Mouse (Mus musculus): ENCODE measurements around the gene Flrt3. TPM values are rescaled to one million over a fixed set of nuclear protein-coding genes. Genes with fewer than 3 reads are reported as not detected.

Flrt3 gene
- total and polyA plus RNA-seq, 3 experiments = not detected

DNA sequence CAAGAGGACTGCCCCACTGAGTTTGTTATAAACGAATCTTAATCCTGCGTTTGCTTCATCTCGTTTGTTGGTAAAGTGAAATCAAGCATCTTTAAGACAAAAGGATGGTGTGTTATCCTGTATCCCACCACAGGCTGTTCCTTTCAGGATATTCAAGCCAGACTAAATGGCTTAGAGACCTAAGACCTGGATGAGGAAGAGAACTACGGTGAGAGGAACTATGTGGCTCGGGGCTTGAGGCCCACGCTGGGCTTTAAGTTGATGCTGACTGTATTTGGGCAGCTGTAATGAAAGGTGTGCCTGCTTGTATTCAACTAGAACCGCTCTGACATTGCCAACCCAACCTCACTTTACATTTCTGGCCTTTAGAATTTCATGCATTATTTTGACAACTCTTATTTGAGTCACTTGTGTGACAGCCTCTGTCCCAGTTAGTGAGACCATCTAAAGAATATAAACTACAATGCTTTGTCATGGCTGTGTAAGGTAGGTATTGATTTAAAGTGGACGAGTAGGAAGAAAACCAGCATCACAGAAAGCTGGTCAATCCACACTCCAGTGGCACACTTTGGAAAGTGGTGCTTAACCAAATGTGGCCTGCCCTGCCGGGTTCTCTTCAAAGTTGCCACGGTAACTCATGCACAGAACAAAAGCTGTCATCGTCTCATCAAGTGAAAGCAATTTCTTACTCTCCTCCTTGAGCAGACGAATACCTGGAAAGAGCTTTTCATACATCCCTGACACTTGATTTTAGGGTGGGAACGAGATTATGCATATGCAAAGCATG, 3.8 kb downstream of the Flrt3 start:
- DNase-seq (ENCODE audit: extremely low read depth) = no peak
- dilution Hi-C loops (cut with MboI; ENCODE audit: extremely low pct_ligation_motif_present, extremely low pct_unique_long_range_greater_than_20kb, low sequenced_read_pairs) = no loop called here
- in situ Hi-C loops (cut with MboI; ENCODE audit: low pct_ligation_motif_present, low pct_unique_long_range_greater_than_20kb, low sequenced_read_pairs) = no loop called here

DNA sequence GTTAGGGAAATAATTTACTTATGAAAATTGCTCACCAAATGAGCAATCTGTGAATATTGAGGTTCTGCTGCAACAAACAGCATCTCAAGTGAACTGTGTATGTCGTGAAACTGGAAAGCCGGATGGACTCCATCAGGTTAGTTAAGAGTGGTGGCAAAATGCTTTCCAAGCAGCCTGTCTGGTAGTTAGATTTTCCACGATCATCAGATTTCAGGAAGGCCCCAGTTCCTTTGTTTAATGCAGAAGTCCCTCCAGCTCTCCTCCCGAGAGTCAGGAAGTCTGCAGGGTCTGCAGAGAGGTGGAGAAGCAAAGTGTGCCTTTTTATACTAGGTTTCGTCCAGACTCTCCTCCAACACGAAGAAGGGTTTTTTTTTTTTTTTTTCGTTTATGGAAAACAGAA, 4.4 kb downstream of the Flrt3 start:
- Histone ChIP-seq H3K4me2 (ENCODE audit: insufficient read depth, low read depth, poor library complexity, severe bottlenecking) (no peak overlapping the region), H3K36me3 (replicated peaks in 1 of 2; ENCODE audit: control insufficient read depth in 1 of 2, insufficient read depth in 1 of 2, low read length in 1 of 2) (no peaks in the 10 kb centered on the region), H3K27ac (ENCODE audit: insufficient read depth, low read depth) (no peak overlapping the region), H3K9ac (ENCODE audit: insufficient read depth, low read depth) (no peak overlapping the region), H3K4me1 (ENCODE audit: control insufficient read depth in 1 of 2, insufficient read depth in 2 of 2) (no peaks in the 10 kb centered on the region), H3K9me3 (replicated peaks; ENCODE audit: low read length) (peaks cover 49% of the 10 kb centered on the region), H3K79me2 (replicated peaks; ENCODE audit: control insufficient read depth, extremely low read depth, insufficient read depth, poor library complexity, severe bottlenecking) (no peaks in the 10 kb centered on the region), H3K27me3 (replicated peaks) (no peaks in the 10 kb centered on the region), H3K4me3 (replicated peaks in 1 of 3; ENCODE audit: low read depth in 2 of 3, low read length in 2 of 3, poor library complexity in 1 of 3) (no peak overlapping the region)
- in situ Hi-C loops (cut with MboI; ENCODE audit: low pct_ligation_motif_present, low pct_unique_long_range_greater_than_20kb, low sequenced_read_pairs) (no loop called here), dilution Hi-C loops (cut with MboI; ENCODE audit: extremely low pct_ligation_motif_present, extremely low pct_unique_long_range_greater_than_20kb, low sequenced_read_pairs) (no loop called here)
- DNase-seq (ENCODE audit: extremely low read depth) = no peak
- TF ChIP-seq ZC3H11A (IDR thresholded peaks at IDR 0.05; ENCODE audit: low read depth, low read length) (no peak), ELF1 (IDR thresholded peaks at IDR 0.05; ENCODE audit: low read depth, low read length) (no peak), CHD1 (IDR thresholded peaks at IDR 0.05; ENCODE audit: low read depth, low read length) (no peak), TCF12 (IDR thresholded peaks at IDR 0.05; ENCODE audit: low read depth, low read length) (no peak), UBTF (IDR thresholded peaks at IDR 0.05; ENCODE audit: low read depth, low read length) (no peak), KAT2A (IDR thresholded peaks at IDR 0.05; ENCODE audit: insufficient replicate concordance, low read length) (no peak), SMC3 (IDR thresholded peaks at IDR 0.05; ENCODE audit: low read depth, low read length) (no peak), RCOR1 (conservative IDR thresholded peaks at IDR 0.05; ENCODE audit: low read depth, low read length) (no peak), USF1 (IDR thresholded peaks at IDR 0.05; ENCODE audit: low read depth, low read length) (no peak), POLR2AphosphoS2 (IDR thresholded peaks at IDR 0.05; ENCODE audit: low read depth, low read length) (no peak), CTCF (conservative IDR thresholded peaks at IDR 0.05 in 1 of 2, IDR thresholded peaks at IDR 0.05 in 1 of 2; ENCODE audit: low read depth in 2 of 2, low read length in 2 of 2) (no peak), PAX5 (IDR thresholded peaks at IDR 0.05; ENCODE audit: low read length) (no peak), MAZ (IDR thresholded peaks at IDR 0.05; ENCODE audit: low read depth, low read length) (no peak), NELFE (IDR thresholded peaks at IDR 0.05; ENCODE audit: low read depth, low read length) (no peak), GABPA (IDR thresholded peaks at IDR 0.05; ENCODE audit: insufficient replicate concordance, low read depth, low read length) (no peak), MEF2A (IDR thresholded peaks at IDR 0.05; ENCODE audit: borderline replicate concordance, low read depth, low read length) (no peak), MXI1 (IDR thresholded peaks at IDR 0.05; ENCODE audit: low read depth, low read length) (no peak), HCFC1 (IDR thresholded peaks at IDR 0.05; ENCODE audit: low read depth, low read length) (no peak), IRF4 (IDR thresholded peaks at IDR 0.05; ENCODE audit: low read depth, low read length) (no peak)

More for the DNA sequence above, 3.8 kb downstream of the Flrt3 start:
- Histone ChIP-seq H3K4me2 (ENCODE audit: insufficient read depth, low read depth, poor library complexity, severe bottlenecking) (no peak overlapping the region), H3K27me3 (replicated peaks) (no peaks in the 10 kb centered on the region), H3K9me3 (replicated peaks; ENCODE audit: low read length) (peaks cover 51% of the 10 kb centered on the region), H3K79me2 (replicated peaks; ENCODE audit: control insufficient read depth, extremely low read depth, insufficient read depth, poor library complexity, severe bottlenecking) (no peaks in the 10 kb centered on the region), H3K4me1 (ENCODE audit: control insufficient read depth in 1 of 2, insufficient read depth in 2 of 2) (no peaks in the 10 kb centered on the region), H3K9ac (ENCODE audit: insufficient read depth, low read depth) (no peak overlapping the region), H3K4me3 (replicated peaks in 1 of 3; ENCODE audit: low read depth in 2 of 3, low read length in 2 of 3, poor library complexity in 1 of 3) (no peak overlapping the region), H3K27ac (ENCODE audit: insufficient read depth, low read depth) (no peak overlapping the region), H3K36me3 (replicated peaks in 1 of 2; ENCODE audit: control insufficient read depth in 1 of 2, insufficient read depth in 1 of 2, low read length in 1 of 2) (no peaks in the 10 kb centered on the region)
- no peak for TF ChIP-seq EP300 (IDR thresholded peaks at IDR 0.05; ENCODE audit: low read length)
- TF ChIP-seq SMC3 (IDR thresholded peaks at IDR 0.05; ENCODE audit: low read depth, low read length) = no peak

Measured in CH12.LX (cell line).